Mouse (Mus musculus): ENCODE results near the gene Wbp4. TPM values are rescaled to one million over a fixed set of nuclear protein-coding genes. Genes with fewer than 3 reads are reported as not detected.

The Wbp4 gene
- polyA plus RNA-seq, 1 experiment from 2014 or later: 43.4 TPM

DNA sequence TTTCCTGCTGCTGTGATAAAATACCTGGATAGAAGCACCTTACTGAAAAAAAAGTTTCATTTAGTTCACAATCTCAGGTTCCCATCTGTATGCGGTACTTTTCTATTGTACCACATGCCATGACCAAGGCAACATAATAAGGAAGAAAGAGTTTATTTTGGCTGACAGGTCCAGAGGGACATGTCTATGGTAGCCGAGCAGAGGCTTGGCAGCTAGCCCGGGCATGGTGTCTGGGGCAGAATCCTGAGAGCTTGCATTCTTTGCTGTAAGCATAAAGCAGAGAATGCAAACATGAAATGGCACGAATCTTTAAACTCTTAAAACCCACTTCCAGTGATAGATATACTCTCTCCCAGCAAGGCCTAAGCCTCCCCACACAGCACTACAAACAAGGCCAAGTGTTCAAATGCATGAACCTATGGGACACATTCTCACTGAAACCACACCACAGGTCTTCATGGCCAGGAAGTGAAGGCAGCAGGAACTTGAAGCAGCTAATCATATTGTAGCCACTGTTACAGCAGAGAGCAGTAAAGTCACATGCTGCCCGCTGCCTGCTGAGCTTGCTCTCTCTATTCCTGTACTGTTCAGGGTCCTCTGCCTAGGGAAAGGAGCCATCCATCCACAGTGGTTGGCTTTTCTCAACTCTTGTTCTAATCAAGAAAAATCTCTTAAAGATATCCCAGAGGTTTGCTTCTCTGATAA lies 22.2 kb upstream of the Wbp4 start:
- no peak for ATAC-seq (replicated peaks)
- H3K36me3 ChIP-seq (replicated peaks): no peaks in the 10 kb centered on the region
- no peaks in the 10 kb centered on the region for H3K27me3 ChIP-seq (replicated peaks)
- H3K27ac ChIP-seq: 0 out of 2 replicates have a peak overlapping the region, but pooled peaks have one; percentile 21
- no peaks in the 10 kb centered on the region for H3K4me1 ChIP-seq
- H3K9me3 ChIP-seq: no peaks in the 10 kb centered on the region
- H3K4me3 ChIP-seq: no peak overlapping the region
- no peak overlapping the region for H3K9ac ChIP-seq
- 64% methylated on average over 5 of the region's 5 CpGs for WGBS
- H3K4me2 ChIP-seq: no peak overlapping the region

DNA sequence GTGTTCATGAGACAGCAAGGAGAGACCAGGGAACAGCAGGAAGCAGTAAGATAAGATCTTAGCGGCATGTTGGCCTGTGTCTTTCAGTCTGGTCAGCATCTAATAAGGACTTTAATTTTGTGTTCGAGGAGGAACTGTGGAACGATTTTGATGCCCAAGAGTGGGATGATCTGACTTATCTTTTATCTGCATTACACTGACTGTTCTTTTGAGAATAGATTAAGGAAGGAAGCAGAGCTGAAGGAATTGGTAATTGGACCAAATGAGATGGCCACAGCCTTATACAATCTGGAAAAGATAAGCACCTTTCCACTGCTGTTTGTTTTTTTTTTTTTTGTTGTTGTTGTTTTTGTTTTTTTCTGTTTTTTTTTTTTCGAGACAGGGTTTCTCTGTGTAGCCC lies 19.4 kb upstream of the Wbp4 start:
- no peak overlapping the region for H3K4me2 ChIP-seq
- no peaks in the 10 kb centered on the region for H3K27me3 ChIP-seq (replicated peaks)
- WGBS: 80% methylated on average over 4 of the region's 4 CpGs
- no peaks in the 10 kb centered on the region for H3K9me3 ChIP-seq
- no peaks in the 10 kb centered on the region for H3K36me3 ChIP-seq (replicated peaks)
- no peak overlapping the region for H3K4me3 ChIP-seq
- H3K27ac ChIP-seq: no peak overlapping the region
- H3K9ac ChIP-seq: no peak overlapping the region
- no peaks in the 10 kb centered on the region for H3K4me1 ChIP-seq
- ATAC-seq (replicated peaks): no peak

DNA sequence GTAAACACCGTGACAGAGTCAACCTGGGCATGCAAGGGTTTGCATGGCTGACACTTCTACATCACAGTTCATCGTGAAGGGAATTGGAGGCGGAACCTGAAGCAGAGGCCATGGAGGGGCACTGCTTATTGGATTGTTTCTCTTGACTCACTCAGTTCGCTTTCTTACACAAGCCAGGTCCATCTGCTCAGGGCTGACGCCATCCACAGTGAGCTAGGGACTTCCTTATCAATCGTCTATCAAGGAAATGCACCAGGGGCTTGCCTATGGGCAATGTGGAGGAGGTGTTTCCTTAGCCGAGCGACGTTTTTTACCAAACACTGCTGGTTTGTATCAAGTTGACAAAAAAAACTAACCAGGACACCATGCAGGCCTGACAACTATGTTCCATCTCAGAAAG lies 18.0 kb upstream of the Wbp4 start:
- 93% methylated on average over 9 of the region's 9 CpGs for WGBS
- Histone ChIP-seq H3K9me3 (no peaks in the 10 kb centered on the region), H3K27me3 (replicated peaks) (no peaks in the 10 kb centered on the region), H3K27ac (no peak overlapping the region), H3K4me1 (no peaks in the 10 kb centered on the region), H3K9ac (no peak overlapping the region), H3K36me3 (replicated peaks) (no peaks in the 10 kb centered on the region), H3K4me3 (no peak overlapping the region), H3K4me2 (no peak overlapping the region)
- no peak for ATAC-seq (replicated peaks)

DNA sequence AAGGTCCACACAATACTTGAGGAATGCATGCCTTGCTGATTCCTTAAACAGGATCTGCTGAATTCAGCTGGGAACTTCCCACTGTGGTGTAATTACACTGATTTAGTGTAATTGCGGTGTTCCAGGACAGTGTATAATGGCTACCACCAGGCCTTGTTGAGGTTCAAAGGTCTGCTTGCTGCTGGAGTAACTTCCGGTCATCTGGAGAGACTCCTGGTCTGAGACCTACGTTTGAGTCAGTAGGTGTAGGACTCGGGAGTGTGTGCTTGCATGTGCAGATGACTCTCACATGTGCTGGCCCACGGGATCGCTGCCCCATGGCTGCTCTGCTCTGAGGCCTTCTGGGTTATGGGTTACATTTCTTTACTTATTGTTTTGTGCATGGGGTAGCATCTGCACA lies 13.0 kb upstream of the Wbp4 start:
- Histone ChIP-seq H3K36me3 (replicated peaks) (no peaks in the 10 kb centered on the region), H3K27ac (no peak overlapping the region), H3K4me1 (no peaks in the 10 kb centered on the region), H3K27me3 (replicated peaks) (no peaks in the 10 kb centered on the region), H3K4me2 (no peak overlapping the region), H3K4me3 (no peak overlapping the region), H3K9me3 (no peaks in the 10 kb centered on the region), H3K9ac (no peak overlapping the region)
- 91% methylated on average over 6 of the region's 6 CpGs for WGBS
- ATAC-seq (replicated peaks): no peak

DNA sequence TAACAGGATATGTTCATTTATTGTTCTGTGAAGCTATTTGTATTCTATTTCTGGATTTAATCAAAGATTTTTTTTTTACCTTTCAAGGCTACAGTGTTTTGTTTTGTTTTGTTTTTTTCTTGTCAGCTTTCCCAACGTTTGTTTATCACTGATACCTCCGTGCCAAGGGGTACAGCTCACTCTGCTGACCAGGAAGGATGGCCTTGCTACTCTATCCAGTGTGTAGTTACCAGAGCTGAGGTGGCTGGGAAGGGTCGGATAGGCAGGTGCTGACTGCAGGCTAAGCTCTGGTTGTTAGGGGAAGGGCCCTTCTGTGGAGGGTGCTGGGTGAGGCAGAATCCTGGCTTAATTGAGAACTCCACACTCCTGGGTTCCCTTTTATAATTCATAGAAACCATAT lies 8.9 kb upstream of the Wbp4 start:
- WGBS: 77% methylated on average over 3 of the region's 3 CpGs
- no peak for ATAC-seq (replicated peaks)

DNA sequence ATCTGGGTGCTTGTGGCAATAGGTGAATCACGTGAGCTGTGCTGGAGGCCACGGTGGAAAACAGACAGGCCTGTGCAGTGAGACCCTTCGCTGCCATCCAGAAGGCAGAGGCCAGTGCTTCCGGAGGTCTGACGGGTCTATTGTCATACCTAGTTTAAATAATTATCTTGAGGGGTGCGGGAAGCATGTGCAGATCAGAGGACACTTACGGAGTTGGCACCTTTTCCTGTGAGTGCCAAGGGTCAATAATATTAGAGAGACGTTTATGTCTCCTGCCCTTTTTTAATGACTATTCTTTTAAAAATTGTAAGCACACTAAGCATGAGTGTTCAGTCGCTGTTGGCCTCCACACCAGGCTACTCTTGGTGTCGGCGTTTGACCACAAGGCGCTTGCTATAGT lies 7.8 kb upstream of the Wbp4 start:
- Histone ChIP-seq H3K27ac (no peak overlapping the region), H3K4me3 (no peak overlapping the region), H3K4me2 (no peak overlapping the region), H3K36me3 (replicated peaks) (no peaks in the 10 kb centered on the region), H3K27me3 (replicated peaks) (no peaks in the 10 kb centered on the region), H3K4me1 (peaks cover 15% of the 10 kb centered on the region; the same call in 1 of the 2 replicates), H3K9me3 (no peaks in the 10 kb centered on the region), H3K9ac (no peak overlapping the region)
- ATAC-seq (replicated peaks): no peak
- 85% methylated on average over 12 of the region's 12 CpGs for WGBS

More for the DNA sequence above, 8.9 kb upstream of the Wbp4 start:
- H3K36me3 ChIP-seq (replicated peaks): no peaks in the 10 kb centered on the region
- no peak overlapping the region for H3K9ac ChIP-seq
- no peaks in the 10 kb centered on the region for H3K27me3 ChIP-seq (replicated peaks)
- H3K9me3 ChIP-seq: no peaks in the 10 kb centered on the region
- H3K27ac ChIP-seq: no peak overlapping the region
- H3K4me2 ChIP-seq: no peak overlapping the region
- H3K4me3 ChIP-seq: no peak overlapping the region
- H3K4me1 ChIP-seq: peaks cover 15% of the 10 kb centered on the region; the same call in 1 of the 2 replicates

DNA sequence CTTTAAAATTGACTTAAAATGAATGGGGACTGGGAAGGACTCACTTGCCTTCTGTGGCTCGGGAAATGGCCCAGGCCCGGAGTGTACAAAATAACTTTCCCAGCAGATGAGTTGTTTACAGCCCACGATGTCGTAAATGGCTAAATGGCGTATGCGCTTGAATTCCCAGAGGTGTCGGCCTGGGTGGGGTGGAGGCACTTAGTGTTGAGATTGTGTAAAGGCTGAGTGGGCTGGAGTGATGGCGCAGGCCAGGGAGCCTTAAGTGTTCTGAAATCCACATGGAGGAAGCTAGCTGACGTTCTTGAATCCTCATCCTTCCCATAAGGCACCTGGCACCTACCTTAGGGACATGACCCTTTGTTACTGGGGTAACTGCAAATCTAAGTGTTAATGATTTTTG lies 7.2 kb upstream of the Wbp4 start:
- no peak for ATAC-seq (replicated peaks)
- H3K4me3 ChIP-seq: no peak overlapping the region
- no peak overlapping the region for H3K27ac ChIP-seq
- no peaks in the 10 kb centered on the region for H3K27me3 ChIP-seq (replicated peaks)
- peaks cover 18% of the 10 kb centered on the region for H3K4me1 ChIP-seq
- H3K36me3 ChIP-seq (replicated peaks): no peaks in the 10 kb centered on the region
- no peaks in the 10 kb centered on the region for H3K9me3 ChIP-seq
- 88% methylated on average over 9 of the region's 9 CpGs for WGBS
- no peak overlapping the region for H3K4me2 ChIP-seq
- no peak overlapping the region for H3K9ac ChIP-seq

DNA sequence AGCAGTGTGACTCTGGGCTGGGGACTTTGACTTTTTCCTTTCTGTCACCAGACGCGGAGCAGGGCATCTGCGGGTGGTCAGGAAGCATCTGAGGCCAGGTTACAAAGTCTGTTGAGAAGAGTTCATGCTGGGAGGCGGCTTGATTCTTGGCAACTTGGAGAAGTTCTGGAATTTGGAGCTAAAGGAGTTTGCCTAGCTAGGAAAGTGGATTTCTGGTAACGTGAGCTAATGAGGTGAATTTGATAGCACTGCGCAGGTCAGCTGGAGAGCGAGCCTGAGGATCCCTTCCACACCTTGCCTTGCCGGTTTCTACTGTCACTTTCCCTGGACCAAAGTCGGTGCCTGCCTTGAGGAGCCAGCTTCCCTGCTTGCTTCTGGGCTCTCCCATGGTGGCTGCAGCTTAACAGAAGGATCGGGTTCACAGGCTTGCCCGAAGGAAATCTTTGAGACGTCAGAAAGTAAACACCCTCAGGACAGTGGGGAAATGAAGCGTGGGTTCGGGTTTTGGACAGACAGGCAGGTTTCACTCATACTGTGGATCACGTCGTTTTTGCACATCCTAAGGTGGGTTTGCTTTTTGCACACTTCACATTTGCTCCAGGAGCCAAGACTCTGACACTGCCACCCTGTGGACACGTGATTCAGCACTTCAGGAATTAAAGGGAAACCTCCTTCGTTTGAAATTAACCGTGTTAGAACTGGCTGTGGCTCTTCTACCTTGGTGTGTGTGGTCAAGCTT lies 5.8 kb upstream of the Wbp4 start:
- H3K27me3 ChIP-seq (replicated peaks): no peaks in the 10 kb centered on the region
- H3K9me3 ChIP-seq: no peaks in the 10 kb centered on the region
- H3K4me3 ChIP-seq: peak overlapping the region; percentile 42
- H3K27ac ChIP-seq: peak overlapping the region; percentile 37; the same call in 1 of the 2 replicates
- ATAC-seq (replicated peaks): peak; percentile 59
- peak overlapping the region; percentile 60 for H3K4me2 ChIP-seq
- H3K4me1 ChIP-seq: peaks cover 31% of the 10 kb centered on the region
- 8% methylated on average over 19 of the region's 19 CpGs for WGBS
- peak overlapping the region; percentile 38 for H3K9ac ChIP-seq
- no peaks in the 10 kb centered on the region for H3K36me3 ChIP-seq (replicated peaks)

DNA sequence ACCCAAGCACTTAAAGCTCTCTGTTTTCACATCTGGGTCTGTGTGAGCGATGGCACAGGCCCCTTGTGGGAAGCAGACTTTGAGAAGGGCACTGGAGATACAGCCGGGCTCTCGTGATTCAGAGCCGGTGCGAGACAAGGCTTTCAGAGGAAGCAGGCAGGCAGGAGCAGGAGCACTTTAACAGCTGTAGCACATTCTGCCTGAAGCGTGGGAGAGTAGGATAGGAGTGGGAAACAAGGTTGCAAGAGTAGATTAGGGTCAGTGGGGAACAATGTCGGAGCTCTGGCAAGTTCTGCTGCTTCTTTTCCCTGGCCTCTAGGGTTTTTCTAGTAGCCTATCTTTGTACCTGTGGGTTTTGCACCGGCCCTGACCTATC lies 5.3 kb upstream of the Wbp4 start:
- 32% methylated on average over 8 of the region's 8 CpGs for WGBS
- Histone ChIP-seq H3K27ac (no peak overlapping the region), H3K36me3 (replicated peaks) (no peaks in the 10 kb centered on the region), H3K4me1 (peaks cover 31% of the 10 kb centered on the region), H3K9me3 (no peaks in the 10 kb centered on the region), H3K9ac (no peak overlapping the region), H3K4me3 (peak overlapping the region; percentile 42; the same call in 1 of the 2 replicates), H3K27me3 (replicated peaks) (no peaks in the 10 kb centered on the region), H3K4me2 (peak overlapping the region; percentile 60)
- ATAC-seq (replicated peaks): no peak

DNA sequence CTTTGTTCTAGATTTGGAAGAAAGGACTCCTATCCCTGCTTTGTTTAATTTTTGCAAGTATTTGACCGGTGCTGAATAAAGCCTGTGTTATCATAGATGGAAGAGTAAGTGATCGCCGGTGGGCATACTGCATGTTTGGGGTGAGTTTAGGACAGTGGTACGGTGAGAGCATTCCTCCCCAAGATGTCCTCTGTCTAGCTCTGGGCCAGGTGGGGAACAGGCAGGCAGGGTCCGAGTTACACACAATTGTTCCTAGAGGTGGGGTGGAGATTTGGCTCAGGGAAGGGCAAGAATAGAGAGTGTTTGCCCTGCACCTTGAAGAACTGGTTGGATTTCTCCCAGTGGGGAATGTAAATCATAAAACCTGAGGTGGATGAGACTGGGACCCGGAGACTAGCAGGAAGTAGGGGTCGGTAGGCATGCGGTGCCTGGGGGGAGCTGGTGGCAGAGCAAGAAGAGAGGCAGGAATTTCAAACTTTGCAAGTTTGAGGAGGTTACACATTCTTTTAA lies 2.3 kb upstream of the Wbp4 start:
- Histone ChIP-seq H3K9ac (no peak overlapping the region), H3K4me2 (no peak overlapping the region), H3K27me3 (replicated peaks) (no peaks in the 10 kb centered on the region), H3K9me3 (no peaks in the 10 kb centered on the region), H3K4me3 (no peak overlapping the region), H3K4me1 (peaks cover 44% of the 10 kb centered on the region), H3K27ac (no peak overlapping the region), H3K36me3 (replicated peaks) (no peaks in the 10 kb centered on the region)
- 83% methylated on average over 8 of the region's 8 CpGs for WGBS
- no peak for ATAC-seq (replicated peaks)

DNA sequence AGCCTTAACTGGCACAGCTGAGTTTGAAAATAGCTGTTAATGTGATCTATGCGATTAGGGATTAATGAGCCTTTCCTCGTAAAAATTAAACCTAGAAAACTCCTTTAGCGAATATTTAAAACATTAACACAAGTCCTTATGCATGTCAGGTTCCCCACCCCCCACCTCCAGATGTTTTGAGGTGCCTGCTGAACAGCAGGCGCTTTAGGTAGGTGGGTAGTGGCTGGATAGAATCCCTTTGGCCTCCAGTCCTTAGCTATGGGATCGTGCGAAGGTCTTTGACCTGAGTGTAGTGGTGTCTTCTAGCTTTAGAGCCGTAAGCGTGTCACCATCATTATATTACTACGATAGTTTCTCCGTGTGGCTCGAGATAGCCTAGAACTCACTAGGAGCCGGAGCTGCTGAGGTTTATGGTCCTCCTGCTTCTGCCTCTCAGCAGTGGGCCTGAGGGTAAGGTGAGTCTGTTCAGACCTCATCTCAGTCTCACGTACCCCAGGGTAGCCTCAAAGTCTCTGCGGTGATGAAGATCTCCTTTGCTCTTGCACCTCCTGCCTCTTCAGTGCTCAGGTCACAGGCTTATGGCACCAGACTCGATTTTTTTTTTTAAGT lies 1.5 kb upstream of the Wbp4 start:
- 23% methylated on average over 15 of the region's 15 CpGs for WGBS
- peak overlapping the region; percentile 72 for H3K9ac ChIP-seq
- H3K4me3 ChIP-seq: peak overlapping the region; percentile 100
- peak overlapping the region; percentile 74 for H3K4me2 ChIP-seq
- no peaks in the 10 kb centered on the region for H3K27me3 ChIP-seq (replicated peaks)
- peak overlapping the region; percentile 100 for H3K27ac ChIP-seq
- peaks cover 49% of the 10 kb centered on the region for H3K4me1 ChIP-seq
- no peaks in the 10 kb centered on the region for H3K36me3 ChIP-seq (replicated peaks)
- H3K9me3 ChIP-seq: no peaks in the 10 kb centered on the region
- no peak for ATAC-seq (replicated peaks)

DNA sequence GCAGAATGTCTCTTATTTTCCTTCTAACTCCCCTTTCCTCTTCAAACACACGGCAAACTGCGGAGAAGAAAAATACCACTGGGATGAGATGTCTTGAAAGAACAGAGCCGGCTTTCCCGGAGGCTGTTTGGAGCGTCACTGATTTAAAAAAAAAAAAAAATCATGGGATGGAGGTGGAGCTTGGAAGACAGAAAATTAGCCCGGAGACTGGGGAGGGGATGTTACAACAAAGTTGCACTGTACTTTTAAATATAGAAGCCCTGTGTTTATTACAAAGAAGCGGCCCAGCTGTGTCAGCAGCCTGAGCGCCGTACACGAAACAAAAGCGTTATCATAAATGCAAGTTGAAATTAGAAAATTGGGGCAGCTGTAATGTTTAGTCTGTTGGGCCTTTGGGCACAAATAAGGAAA lies 936 bp upstream of the Wbp4 start:
- H3K9ac ChIP-seq: peak overlapping the region; percentile 72
- 0% methylated on average over 11 of the region's 11 CpGs for WGBS
- ATAC-seq (replicated peaks): no peak

More for the DNA sequence above, 936 bp upstream of the Wbp4 start:
- H3K9me3 ChIP-seq: no peaks in the 10 kb centered on the region
- H3K36me3 ChIP-seq (replicated peaks): no peaks in the 10 kb centered on the region
- H3K27me3 ChIP-seq (replicated peaks): no peaks in the 10 kb centered on the region
- H3K4me2 ChIP-seq: peak overlapping the region; percentile 74
- peaks cover 44% of the 10 kb centered on the region for H3K4me1 ChIP-seq
- peak overlapping the region; percentile 100 for H3K27ac ChIP-seq
- peak overlapping the region; percentile 100 for H3K4me3 ChIP-seq

Data from midbrain, embryonic 15.5 days (tissue).